Mouse (Mus musculus): ENCODE data around the gene Tunar. TPM values are rescaled to one million over a fixed set of nuclear protein-coding genes. Genes with fewer than 3 reads are reported as not detected.

Tunar gene
- polyA plus RNA-seq, 1 experiment from 2014 or later = 0.10 TPM

- H3K4me3 ChIP-seq = no peak overlapping the region
- no peak overlapping the region for H3K4me2 ChIP-seq
- no peak for ATAC-seq (ENCODE audit: insufficient number of reproducible peaks, low FRiP score)
- H3K4me1 ChIP-seq (replicated peaks) = no peaks in the 10 kb centered on the region
- H3K9ac ChIP-seq = no peak overlapping the region
- H3K9me3 ChIP-seq (replicated peaks) = peaks cover 13% of the 10 kb centered on the region
- H3K27me3 ChIP-seq (replicated peaks) = peaks cover 57% of the 10 kb centered on the region
- no peaks in the 10 kb centered on the region for H3K36me3 ChIP-seq
- H3K27ac ChIP-seq (ENCODE audit: poor library complexity, severe bottlenecking) = no peak overlapping the region
- 48% methylated on average over 5 of the region's 5 CpGs for WGBS
Measured at GRCm38 (mm10) chr12:105398172-105398571, 64.5 kb downstream of the Tunar start.

GRCm38 (mm10) chr12:105403742-105404141 lies 70.1 kb downstream of the Tunar start:
- peaks cover 13% of the 10 kb centered on the region for H3K9me3 ChIP-seq (replicated peaks)
- H3K9ac ChIP-seq = no peak overlapping the region
- no peak overlapping the region for H3K4me2 ChIP-seq
- no peak overlapping the region for H3K27ac ChIP-seq (ENCODE audit: poor library complexity, severe bottlenecking)
- no peak overlapping the region for H3K4me3 ChIP-seq
- WGBS = 67% methylated on average over 5 of the region's 5 CpGs
- no peak for ATAC-seq (ENCODE audit: insufficient number of reproducible peaks, low FRiP score)
- peaks cover 31% of the 10 kb centered on the region for H3K27me3 ChIP-seq (replicated peaks)
- no peaks in the 10 kb centered on the region for H3K4me1 ChIP-seq (replicated peaks)
- no peaks in the 10 kb centered on the region for H3K36me3 ChIP-seq

- Histone ChIP-seq H3K4me3 (no peak overlapping the region), H3K9me3 (replicated peaks) (0 out of 2 replicates have a peak, but pooled peaks cover 3% of the 10 kb centered on the region), H3K4me1 (replicated peaks) (no peaks in the 10 kb centered on the region), H3K9ac (no peak overlapping the region), H3K27ac (ENCODE audit: poor library complexity, severe bottlenecking) (no peak overlapping the region), H3K27me3 (replicated peaks) (peaks cover 25% of the 10 kb centered on the region; the same call in 1 of the 2 replicates), H3K4me2 (no peak overlapping the region), H3K36me3 (no peaks in the 10 kb centered on the region)
- 69% methylated on average over 6 of the region's 6 CpGs for WGBS
- no peak for ATAC-seq (ENCODE audit: insufficient number of reproducible peaks, low FRiP score)
Measured at GRCm38 (mm10) chr12:105406008-105406407, 72.3 kb downstream of the Tunar start.

- 86% methylated on average over 8 of the region's 8 CpGs for WGBS
Measured at GRCm38 (mm10) chr12:105413909-105414308, 80.2 kb downstream of the Tunar start.

GRCm38 (mm10) chr12:105420476-105420875 lies 86.8 kb downstream of the Tunar start:
- no peak overlapping the region for H3K9ac ChIP-seq
- no peak for ATAC-seq (ENCODE audit: insufficient number of reproducible peaks, low FRiP score)
- 38% methylated on average over 6 of the region's 6 CpGs for WGBS
- H3K27ac ChIP-seq (ENCODE audit: poor library complexity, severe bottlenecking) = no peak overlapping the region
- H3K4me2 ChIP-seq = no peak overlapping the region
- no peak overlapping the region for H3K4me3 ChIP-seq
- no peaks in the 10 kb centered on the region for H3K36me3 ChIP-seq
- H3K4me1 ChIP-seq (replicated peaks) = no peaks in the 10 kb centered on the region
- peaks cover 16% of the 10 kb centered on the region for H3K27me3 ChIP-seq (replicated peaks)
- H3K9me3 ChIP-seq (replicated peaks) = no peaks in the 10 kb centered on the region

More at GRCm38 (mm10) chr12:105413909-105414308, 80.2 kb downstream of the Tunar start:
- no peak overlapping the region for H3K9ac ChIP-seq
- H3K36me3 ChIP-seq = no peaks in the 10 kb centered on the region
- H3K27me3 ChIP-seq (replicated peaks) = 0 out of 2 replicates have a peak, but pooled peaks cover 6% of the 10 kb centered on the region
- H3K9me3 ChIP-seq (replicated peaks) = 0 out of 2 replicates have a peak, but pooled peaks cover 3% of the 10 kb centered on the region
- H3K4me2 ChIP-seq = no peak overlapping the region
- no peak overlapping the region for H3K27ac ChIP-seq (ENCODE audit: poor library complexity, severe bottlenecking)
- no peaks in the 10 kb centered on the region for H3K4me1 ChIP-seq (replicated peaks)
- no peak for ATAC-seq (ENCODE audit: insufficient number of reproducible peaks, low FRiP score)
- H3K4me3 ChIP-seq = no peak overlapping the region

- H3K27ac ChIP-seq (ENCODE audit: poor library complexity, severe bottlenecking) = no peak overlapping the region
- no peaks in the 10 kb centered on the region for H3K4me1 ChIP-seq (replicated peaks)
- WGBS = 50% methylated on average over 7 of the region's 7 CpGs
- peaks cover 25% of the 10 kb centered on the region for H3K27me3 ChIP-seq (replicated peaks)
- ATAC-seq (ENCODE audit: insufficient number of reproducible peaks, low FRiP score) = no peak
- no peaks in the 10 kb centered on the region for H3K36me3 ChIP-seq
- no peak overlapping the region for H3K4me2 ChIP-seq
- H3K9ac ChIP-seq = no peak overlapping the region
- H3K9me3 ChIP-seq (replicated peaks) = no peaks in the 10 kb centered on the region
- H3K4me3 ChIP-seq = no peak overlapping the region
Measured at GRCm38 (mm10) chr12:105426541-105426940, 92.9 kb downstream of the Tunar start.

GRCm38 (mm10) chr12:105427039-105427757 lies 93.5 kb downstream of the Tunar start:
- no peaks in the 10 kb centered on the region for H3K36me3 ChIP-seq
- H3K9me3 ChIP-seq (replicated peaks) = no peaks in the 10 kb centered on the region
- no peak overlapping the region for H3K9ac ChIP-seq
- H3K4me3 ChIP-seq = no peak overlapping the region
- H3K27me3 ChIP-seq (replicated peaks) = peaks cover 24% of the 10 kb centered on the region
- H3K27ac ChIP-seq (ENCODE audit: poor library complexity, severe bottlenecking) = no peak overlapping the region
- H3K4me1 ChIP-seq (replicated peaks) = no peaks in the 10 kb centered on the region
- no peak for ATAC-seq (ENCODE audit: insufficient number of reproducible peaks, low FRiP score)
- H3K4me2 ChIP-seq = peak overlapping the region; percentile 30
- 27% methylated on average over 10 of the region's 10 CpGs for WGBS

GRCm38 (mm10) chr12:105431872-105432271 lies 98.2 kb downstream of the Tunar start:
- Histone ChIP-seq H3K9me3 (replicated peaks) (no peaks in the 10 kb centered on the region), H3K27ac (ENCODE audit: poor library complexity, severe bottlenecking) (no peak overlapping the region), H3K27me3 (replicated peaks) (peaks cover 12% of the 10 kb centered on the region; the same call in 1 of the 2 replicates), H3K4me2 (no peak overlapping the region), H3K9ac (no peak overlapping the region), H3K36me3 (no peaks in the 10 kb centered on the region), H3K4me1 (replicated peaks) (no peaks in the 10 kb centered on the region), H3K4me3 (no peak overlapping the region)
- no peak for ATAC-seq (ENCODE audit: insufficient number of reproducible peaks, low FRiP score)
- 49% methylated on average over 3 of the region's 3 CpGs for WGBS

GRCm38 (mm10) chr12:105432807-105433206 lies 99.1 kb downstream of the Tunar start:
- H3K4me2 ChIP-seq = no peak overlapping the region
- 62% methylated on average over 3 of the region's 3 CpGs for WGBS
- ATAC-seq (ENCODE audit: insufficient number of reproducible peaks, low FRiP score) = no peak
- no peak overlapping the region for H3K27ac ChIP-seq (ENCODE audit: poor library complexity, severe bottlenecking)
- H3K36me3 ChIP-seq = no peaks in the 10 kb centered on the region
- H3K9ac ChIP-seq = no peak overlapping the region
- 0 out of 2 replicates have a peak, but pooled peaks cover 11% of the 10 kb centered on the region for H3K27me3 ChIP-seq (replicated peaks)
- no peaks in the 10 kb centered on the region for H3K4me1 ChIP-seq (replicated peaks)
- no peaks in the 10 kb centered on the region for H3K9me3 ChIP-seq (replicated peaks)
- H3K4me3 ChIP-seq = no peak overlapping the region

Other genes starting within 250 kb of the Tunar start
- not detected in 2 replicates for gene Tcl1b2, start 187.9 kb upstream of the Tunar start, polyA plus RNA-seq (2016; fragmentation: Nextera tagmentation; extraction: Ambion mirVana)
- gene Tcl1b1, start 174.2 kb upstream of the Tunar start, polyA plus RNA-seq (2016; fragmentation: Nextera tagmentation; extraction: Ambion mirVana) = not detected in 2 replicates
- not detected in 2 replicates for gene Tcl1b5, start 157.5 kb upstream of the Tunar start, polyA plus RNA-seq (2016; fragmentation: Nextera tagmentation; extraction: Ambion mirVana)
- gene Tcl1b3, start 142.8 kb upstream of the Tunar start, polyA plus RNA-seq (2016; fragmentation: Nextera tagmentation; extraction: Ambion mirVana) = not detected in 2 replicates
- gene Tcl1b4, start 131.9 kb upstream of the Tunar start, polyA plus RNA-seq (2016; fragmentation: Nextera tagmentation; extraction: Ambion mirVana) = not detected in 2 replicates
- gene Tcl1, start 111.1 kb upstream of the Tunar start, polyA plus RNA-seq (2016; fragmentation: Nextera tagmentation; extraction: Ambion mirVana) = not detected in 2 replicates
- 0.36 and 0.37 TPM in 2 replicates for gene D430019H16Rik, start 120.0 kb downstream of the Tunar start, polyA plus RNA-seq (2016; fragmentation: Nextera tagmentation; extraction: Ambion mirVana)
- 1.5 and 1.6 TPM in 2 replicates for gene Bdkrb2, start 229.4 kb downstream of the Tunar start, polyA plus RNA-seq (2016; fragmentation: Nextera tagmentation; extraction: Ambion mirVana)